11 mouse cellular contexts compared by ENCODE assay signal in genomic region chr10:75931311-75931710, GRCm38 (mm10). TPM values are rescaled to one million over a fixed set of nuclear protein-coding genes. Genes with fewer than 3 reads are reported as not detected.
DNase-seq lines count a peak whose midpoint lies in the region; ATAC-seq and TF ChIP-seq lines count a peak whose summit lies in the region.
"Had no signal": no experiment of that assay in that cellular context is flagged by ENCODE, and none has a peak within 500 bp of the region (broad histone marks: within the 10 kb centered on the region; RNA-seq: fewer than 3 reads in every experiment).

No protein-coding gene starts in this region.

- no peak for DNase-seq in forebrain, embryonic 10.5 days (ENCODE audit: extremely low spot score, low spot score)
- no peak for DNase-seq in forebrain, embryonic 11.5 days (ENCODE audit: low spot score)
- DNase-seq in lung, adult 18-20 months = no peak
- no peak for DNase-seq in limb, embryonic 14.5 days (ENCODE audit: low spot score)
- no peak for DNase-seq in stomach, postnatal 0 days (ENCODE audit: low spot score)
- DNase-seq in ovary, postnatal 14 days (ENCODE audit: low spot score) = no peak
- no peak for DNase-seq in gastrocnemius, postnatal 25 days
- DNase-seq: cerebellum, adult 11-12 months had no signal

- peaks cover 47% of the 10 kb centered on the region for H3K4me1 ChIP-seq in forebrain, embryonic 10.5 days
- peaks cover 11% of the 10 kb centered on the region for H3K4me1 ChIP-seq in forebrain, embryonic 11.5 days (replicated peaks; ENCODE audit: control insufficient read depth, insufficient read depth, low read length)
- H3K4me1 ChIP-seq in lung, embryonic 16.5 days (replicated peaks; ENCODE audit: control insufficient read depth, insufficient read depth, low read length) = peaks cover 31% of the 10 kb centered on the region
- H3K4me1 ChIP-seq in limb, embryonic 14.5 days (ENCODE audit: control insufficient read depth, insufficient read depth, low read length) = peaks cover 36% of the 10 kb centered on the region
- H3K4me1 ChIP-seq in stomach, postnatal 0 days (replicated peaks; ENCODE audit: control insufficient read depth, insufficient read depth) = peaks cover 6% of the 10 kb centered on the region; the same call in 1 of the 2 replicates

- WGBS in forebrain, embryonic 10.5 days = 20% methylated on average over 7 of the region's 7 CpGs
- WGBS in forebrain, embryonic 11.5 days = 25% methylated on average over 7 of the region's 7 CpGs
- WGBS in lung, embryonic 16.5 days = 16% methylated on average over 7 of the region's 7 CpGs
- 24% methylated on average over 7 of the region's 7 CpGs for WGBS in limb, embryonic 14.5 days
- 12% methylated on average over 7 of the region's 7 CpGs for WGBS in stomach, postnatal 0 days

- peaks cover 17% of the 10 kb centered on the region for H3K36me3 ChIP-seq in forebrain, embryonic 10.5 days (replicated peaks)
- H3K36me3 ChIP-seq in forebrain, embryonic 11.5 days (ENCODE audit: control insufficient read depth, insufficient read depth, low read length) = no peaks in the 10 kb centered on the region
- H3K36me3 ChIP-seq in lung, embryonic 16.5 days (ENCODE audit: control insufficient read depth, insufficient read depth, low read length) = 0 out of 2 replicates have a peak, but pooled peaks cover 4% of the 10 kb centered on the region
- peaks cover 21% of the 10 kb centered on the region for H3K36me3 ChIP-seq in limb, embryonic 14.5 days (ENCODE audit: control insufficient read depth, insufficient read depth, low read length)
- H3K36me3 ChIP-seq in stomach, postnatal 0 days (ENCODE audit: control insufficient read depth, insufficient read depth, low read length) = peaks cover under 1% of the 10 kb centered on the region; the same call in 1 of the 2 replicates

- no peak for TF ChIP-seq POLR2A in limb, embryonic 14.5 days (IDR thresholded peaks at IDR 0.05; ENCODE audit: borderline replicate concordance, extremely low read depth, insufficient read depth, insufficient read length)

- H3K27me3 ChIP-seq in forebrain, embryonic 10.5 days (ENCODE audit: poor library complexity, severe bottlenecking) = peaks cover 83% of the 10 kb centered on the region
- H3K27me3 ChIP-seq in forebrain, embryonic 11.5 days (ENCODE audit: control insufficient read depth, insufficient read depth, low read length) = peaks cover 23% of the 10 kb centered on the region
- peaks cover 9% of the 10 kb centered on the region for H3K27me3 ChIP-seq in lung, embryonic 16.5 days (ENCODE audit: control insufficient read depth, insufficient read depth, low read depth, low read length)
- H3K27me3 ChIP-seq in limb, embryonic 14.5 days (ENCODE audit: control insufficient read depth, insufficient read depth, low read length) = peaks cover 7% of the 10 kb centered on the region; the same call in 1 of the 2 replicates
- no peaks in the 10 kb centered on the region for H3K27me3 ChIP-seq in stomach, postnatal 0 days (ENCODE audit: control insufficient read depth, insufficient read depth, low read length)

- TF ChIP-seq CTCF in stomach, postnatal 0 days (IDR thresholded peaks at IDR 0.05; ENCODE audit: low read depth) = no peak

- ATAC-seq in forebrain, embryonic 11.5 days (replicated peaks; ENCODE audit: low FRiP score) = no peak
- no peak for ATAC-seq in lung, embryonic 16.5 days (ENCODE audit: low read depth)
- ATAC-seq in limb, embryonic 14.5 days (ENCODE audit: low FRiP score, low read depth) = no peak
- ATAC-seq in stomach, postnatal 0 days (ENCODE audit: low FRiP score, low TSS enrichment) = no peak

- no peaks in the 10 kb centered on the region for H3K9me3 ChIP-seq in forebrain, embryonic 10.5 days
- no peaks in the 10 kb centered on the region for H3K9me3 ChIP-seq in forebrain, embryonic 11.5 days (ENCODE audit: control insufficient read depth, low read length)
- no peaks in the 10 kb centered on the region for H3K9me3 ChIP-seq in lung, embryonic 16.5 days (ENCODE audit: control insufficient read depth, low read length)
- no peaks in the 10 kb centered on the region for H3K9me3 ChIP-seq in limb, embryonic 14.5 days (ENCODE audit: control insufficient read depth, low read length)
- H3K9me3 ChIP-seq in stomach, postnatal 0 days (ENCODE audit: control insufficient read depth, low read length) = no peaks in the 10 kb centered on the region

- H3K27ac ChIP-seq in forebrain, embryonic 10.5 days = no peak overlapping the region
- no peak overlapping the region for H3K27ac ChIP-seq in forebrain, embryonic 11.5 days (ENCODE audit: low read depth, low read length)
- H3K27ac ChIP-seq in lung, embryonic 16.5 days (ENCODE audit: low read length) = peak overlapping the region; percentile 84
- peak overlapping the region; percentile 79; the same call in 1 of the 2 replicates for H3K27ac ChIP-seq in limb, embryonic 14.5 days (replicated peaks; ENCODE audit: low read depth, low read length)
- H3K27ac ChIP-seq in stomach, postnatal 0 days (replicated peaks) = no peak overlapping the region

- no peak overlapping the region for H3K4me2 ChIP-seq in forebrain, embryonic 11.5 days (ENCODE audit: low read depth, low read length, severe bottlenecking)
- H3K4me2 ChIP-seq in lung, embryonic 16.5 days (ENCODE audit: low read depth, low read length) = peak overlapping the region; percentile 96
- H3K4me2 ChIP-seq in limb, embryonic 14.5 days (replicated peaks; ENCODE audit: low read depth, low read length, severe bottlenecking) = peak overlapping the region; percentile 91
- peak overlapping the region; percentile 91 for H3K4me2 ChIP-seq in stomach, postnatal 0 days (replicated peaks; ENCODE audit: low read depth)

- H3K4me3 ChIP-seq in forebrain, embryonic 10.5 days = peak overlapping the region; percentile 74
- H3K4me3 ChIP-seq in forebrain, embryonic 11.5 days (ENCODE audit: low read depth, low read length) = no peak overlapping the region
- H3K4me3 ChIP-seq in lung, embryonic 16.5 days (ENCODE audit: low read length) = peak overlapping the region; percentile 64
- peak overlapping the region; percentile 74 for H3K4me3 ChIP-seq in limb, embryonic 14.5 days (replicated peaks; ENCODE audit: low read length)
- H3K4me3 ChIP-seq in stomach, postnatal 0 days (ENCODE audit: low read depth, low read length) = peak overlapping the region; percentile 58; the same call in 1 of the 2 replicates

- H3K9ac ChIP-seq in forebrain, embryonic 11.5 days (ENCODE audit: low read length) = no peak overlapping the region; the same call in 1 of the 2 replicates
- peak overlapping the region; percentile 85 for H3K9ac ChIP-seq in lung, embryonic 16.5 days (ENCODE audit: low read length)
- H3K9ac ChIP-seq in limb, embryonic 14.5 days (ENCODE audit: low read depth, low read length, severe bottlenecking) = peak overlapping the region; percentile 94
- peak overlapping the region; percentile 82; the same call in 1 of the 2 replicates for H3K9ac ChIP-seq in stomach, postnatal 0 days (ENCODE audit: low read length)

- no peak for TF ChIP-seq EP300 in stomach, postnatal 0 days (optimal IDR thresholded peaks at IDR 0.05)

RNA-seq across cellular contexts. Expression of gene Chchd10, which starts 1.6 kb away (rescaled TPM):
- polyA plus RNA-seq in forebrain, embryonic 10.5 days (2016; fragmentation: Nextera tagmentation; extraction: Ambion mirVana) = 8.8 and 10.7 TPM in 2 replicates
- polyA plus RNA-seq in forebrain, embryonic 11.5 days (2014; fragmentation: Nextera tagmentation; extraction: Ambion mirVana) = 6.6 and 7.4 TPM in 2 replicates
- polyA plus RNA-seq in lung, embryonic 16.5 days (2015; fragmentation: Nextera tagmentation; extraction: Ambion mirVana) = 68.7 and 70.0 TPM in 2 replicates
- polyA plus RNA-seq in limb, embryonic 14.5 days (2012; rRNA removed) = 11.7 and 13.6 TPM in 2 replicates
- 16.2 and 24.8 TPM in 2 replicates for polyA plus RNA-seq in limb, embryonic 14.5 days (2014; fragmentation: Nextera tagmentation; extraction: Ambion mirVana)
- polyA plus RNA-seq in stomach, postnatal 0 days (2015; fragmentation: Nextera tagmentation; extraction: Ambion mirVana) = 232 and 235 TPM in 2 replicates
- total RNA-seq in gastrocnemius, postnatal 25 days (2021) = 1,000 to 10,000 TPM; 1,309 to 1,319 TPM

RNA-seq across cellular contexts. Expression of gene Mmp11, which starts 5.0 kb away (rescaled TPM):
- polyA plus RNA-seq in forebrain, embryonic 10.5 days (2016; fragmentation: Nextera tagmentation; extraction: Ambion mirVana) = 22.5 and 24.6 TPM in 2 replicates
- polyA plus RNA-seq in forebrain, embryonic 11.5 days (2014; fragmentation: Nextera tagmentation; extraction: Ambion mirVana) = 25.1 and 30.0 TPM in 2 replicates
- 74.1 and 77.1 TPM in 2 replicates for polyA plus RNA-seq in lung, embryonic 16.5 days (2015; fragmentation: Nextera tagmentation; extraction: Ambion mirVana)
- polyA plus RNA-seq in limb, embryonic 14.5 days (2012; rRNA removed) = 240 and 307 TPM in 2 replicates
- 213 and 279 TPM in 2 replicates for polyA plus RNA-seq in limb, embryonic 14.5 days (2014; fragmentation: Nextera tagmentation; extraction: Ambion mirVana)
- 9.9 and 14.6 TPM in 2 replicates for polyA plus RNA-seq in stomach, postnatal 0 days (2015; fragmentation: Nextera tagmentation; extraction: Ambion mirVana)
- total RNA-seq in gastrocnemius, postnatal 25 days (2021) = 1 to 10 TPM; 1.7 to 3.3 TPM

RNA-seq across cellular contexts. Expression of gene Gm867, which starts 9.2 kb away (rescaled TPM):
- polyA plus RNA-seq in forebrain, embryonic 10.5 days (2016; fragmentation: Nextera tagmentation; extraction: Ambion mirVana) = 0.26 TPM in 1 of 2 replicates, not detected in the other
- polyA plus RNA-seq in forebrain, embryonic 11.5 days (2014; fragmentation: Nextera tagmentation; extraction: Ambion mirVana) = 0.39 and 0.52 TPM in 2 replicates
- polyA plus RNA-seq in lung, embryonic 16.5 days (2015; fragmentation: Nextera tagmentation; extraction: Ambion mirVana) = 0.97 and 1.0 TPM in 2 replicates
- polyA plus RNA-seq in limb, embryonic 14.5 days (2012; rRNA removed) = 0.16 TPM in 1 of 2 replicates, not detected in the other
- 0.33 TPM in 1 of 2 replicates, not detected in the other for polyA plus RNA-seq in limb, embryonic 14.5 days (2014; fragmentation: Nextera tagmentation; extraction: Ambion mirVana)
- polyA plus RNA-seq in stomach, postnatal 0 days (2015; fragmentation: Nextera tagmentation; extraction: Ambion mirVana) = 0.22 TPM in 1 of 2 replicates, not detected in the other
- not detected for total RNA-seq in gastrocnemius, postnatal 25 days (2021)
- total RNA-seq: gastrocnemius, postnatal 36 days had no signal

RNA-seq across cellular contexts. Expression of gene Smarcb1, which starts 9.9 kb away (rescaled TPM):
- 275 and 283 TPM in 2 replicates for polyA plus RNA-seq in forebrain, embryonic 10.5 days (2016; fragmentation: Nextera tagmentation; extraction: Ambion mirVana)
- 295 TPM in 2 replicates for polyA plus RNA-seq in forebrain, embryonic 11.5 days (2014; fragmentation: Nextera tagmentation; extraction: Ambion mirVana)
- 191 and 197 TPM in 2 replicates for polyA plus RNA-seq in lung, embryonic 16.5 days (2015; fragmentation: Nextera tagmentation; extraction: Ambion mirVana)
- polyA plus RNA-seq in limb, embryonic 14.5 days (2012; rRNA removed) = 116 and 120 TPM in 2 replicates
- 177 and 193 TPM in 2 replicates for polyA plus RNA-seq in limb, embryonic 14.5 days (2014; fragmentation: Nextera tagmentation; extraction: Ambion mirVana)
- 81.9 and 82.8 TPM in 2 replicates for polyA plus RNA-seq in stomach, postnatal 0 days (2015; fragmentation: Nextera tagmentation; extraction: Ambion mirVana)
- 10 to 100 TPM; 14.9 to 15.2 TPM for total RNA-seq in gastrocnemius, postnatal 25 days (2021)

RNA-seq across cellular contexts. Expression of gene Vpreb3, which starts 11.5 kb away (rescaled TPM):
- polyA plus RNA-seq in forebrain, embryonic 10.5 days (2016; fragmentation: Nextera tagmentation; extraction: Ambion mirVana) = 0.48 and 0.63 TPM in 2 replicates
- 0.76 and 0.79 TPM in 2 replicates for polyA plus RNA-seq in forebrain, embryonic 11.5 days (2014; fragmentation: Nextera tagmentation; extraction: Ambion mirVana)
- polyA plus RNA-seq in lung, embryonic 16.5 days (2015; fragmentation: Nextera tagmentation; extraction: Ambion mirVana) = 0.60 and 1.0 TPM in 2 replicates
- 0.15 and 0.22 TPM in 2 replicates for polyA plus RNA-seq in limb, embryonic 14.5 days (2012; rRNA removed)
- 0.35 and 0.76 TPM in 2 replicates for polyA plus RNA-seq in limb, embryonic 14.5 days (2014; fragmentation: Nextera tagmentation; extraction: Ambion mirVana)
- 0.16 and 0.22 TPM in 2 replicates for polyA plus RNA-seq in stomach, postnatal 0 days (2015; fragmentation: Nextera tagmentation; extraction: Ambion mirVana)
- total RNA-seq in gastrocnemius, postnatal 25 days (2021) = not detected
- total RNA-seq: gastrocnemius, postnatal 36 days; left cerebral cortex, postnatal 10 days had no signal

Comparison
In these comparisons a context has a peak if more than half of its experiments do, and no peak if none do; other contexts are left out.
1. H3K27ac ChIP-seq: peak in lung, embryonic 16.5 days (single experiment) and limb, embryonic 14.5 days (single experiment); none in forebrain, embryonic 10.5 days (single experiment), forebrain, embryonic 11.5 days (single experiment) and stomach, postnatal 0 days (single experiment).